Mouse (Mus musculus): ENCODE measurements at regions not wholly inside any gene's neighbourhood (a gene's known extent, or its start where the extent isn't known, plus 50 kb on each side); places are given as distances from the start of the nearest gene placed in this dataset.

DNA sequence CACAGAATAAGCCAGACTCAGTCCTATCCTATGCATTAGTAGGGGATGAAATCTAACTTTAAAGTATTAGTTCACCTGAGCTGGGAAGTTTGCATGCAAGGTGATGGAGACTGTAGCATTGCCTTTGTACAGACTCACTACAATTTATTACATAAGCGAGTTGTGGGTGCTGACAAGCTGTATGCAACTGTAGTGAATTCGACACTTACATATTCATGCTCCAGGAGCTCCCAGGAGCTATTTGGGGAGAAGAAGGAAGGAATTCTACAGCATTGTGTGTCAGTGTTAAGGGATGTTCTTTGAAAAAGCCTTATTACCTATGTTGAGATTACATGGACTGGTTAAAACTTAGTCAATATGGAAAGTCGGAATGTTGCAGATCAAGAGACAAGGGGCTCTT, 90.6 kb upstream of the Atxn1 start:
- TF ChIP-seq CTCF (IDR thresholded peaks at IDR 0.05; ENCODE audit: insufficient read depth, low read depth, low read length): no peak
- no peak for TF ChIP-seq POLR2A (IDR thresholded peaks at IDR 0.05; ENCODE audit: insufficient read depth, low read depth, low read length)
- Histone ChIP-seq H3K27ac (ENCODE audit: insufficient read depth, low read depth, low read length) (no peak overlapping the region), H3K4me3 (ENCODE audit: insufficient read depth, low read depth, low read length) (no peak overlapping the region), H3K4me1 (ENCODE audit: control insufficient read depth, insufficient read depth, low read length) (peaks cover 6% of the 10 kb centered on the region)
- WGBS: 92% methylated on average over 3 of the region's 3 CpGs

DNA sequence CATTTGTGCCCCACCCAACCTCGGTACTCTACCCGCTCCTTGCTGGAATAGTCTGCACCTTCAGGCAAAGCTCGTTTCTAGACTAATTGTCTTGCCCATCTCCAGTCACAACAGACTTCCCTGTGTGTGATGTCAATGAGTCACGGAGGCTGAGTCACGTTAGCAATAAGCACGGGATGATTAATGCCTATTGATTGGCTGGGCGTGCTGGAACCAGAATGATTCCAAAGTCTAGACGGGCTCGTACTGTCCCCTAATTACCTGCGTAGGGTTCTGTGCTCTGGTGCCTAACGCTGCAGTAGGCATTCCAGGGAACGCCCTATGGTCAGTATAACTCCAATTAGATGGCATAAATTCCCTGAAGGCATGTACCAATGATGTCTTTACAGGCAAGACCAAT, 78.8 kb upstream of the Atxn1 start:
- peaks cover 15% of the 10 kb centered on the region for H3K4me1 ChIP-seq (ENCODE audit: control insufficient read depth, insufficient read depth, low read length)
- 0 out of 2 replicates have a peak overlapping the region, but pooled peaks have one; percentile 0 for H3K4me3 ChIP-seq (ENCODE audit: insufficient read depth, low read depth, low read length)
- TF ChIP-seq CTCF (IDR thresholded peaks at IDR 0.05; ENCODE audit: insufficient read depth, low read depth, low read length) (no peak), POLR2A (IDR thresholded peaks at IDR 0.05; ENCODE audit: insufficient read depth, low read depth, low read length) (no peak)
- H3K27ac ChIP-seq (ENCODE audit: insufficient read depth, low read depth, low read length): no peak overlapping the region
- 43% methylated on average over 12 of the region's 12 CpGs for WGBS

DNA sequence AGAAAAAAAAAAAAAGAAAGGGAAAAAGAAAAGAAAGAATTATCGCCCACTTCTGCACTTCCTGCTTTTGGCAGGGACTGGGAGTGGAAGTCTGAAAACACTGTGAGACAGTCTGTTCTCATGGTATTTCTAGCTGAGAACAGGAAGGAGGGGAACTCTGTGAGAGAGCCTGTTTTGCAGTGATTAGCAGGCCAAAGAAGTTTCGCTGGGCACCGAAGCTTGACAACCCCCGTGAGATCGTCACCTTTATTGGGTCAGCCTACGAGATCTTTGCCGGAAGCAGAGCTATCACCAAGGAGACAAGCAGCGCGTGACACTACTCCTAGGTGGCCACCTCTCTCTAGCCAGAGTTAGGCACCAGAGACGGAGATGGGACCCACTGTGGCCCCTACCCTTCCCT, 78.2 kb upstream of the Atxn1 start:
- 33% methylated on average over 10 of the region's 10 CpGs for WGBS
- H3K27ac ChIP-seq (ENCODE audit: insufficient read depth, low read depth, low read length): no peak overlapping the region

DNA sequence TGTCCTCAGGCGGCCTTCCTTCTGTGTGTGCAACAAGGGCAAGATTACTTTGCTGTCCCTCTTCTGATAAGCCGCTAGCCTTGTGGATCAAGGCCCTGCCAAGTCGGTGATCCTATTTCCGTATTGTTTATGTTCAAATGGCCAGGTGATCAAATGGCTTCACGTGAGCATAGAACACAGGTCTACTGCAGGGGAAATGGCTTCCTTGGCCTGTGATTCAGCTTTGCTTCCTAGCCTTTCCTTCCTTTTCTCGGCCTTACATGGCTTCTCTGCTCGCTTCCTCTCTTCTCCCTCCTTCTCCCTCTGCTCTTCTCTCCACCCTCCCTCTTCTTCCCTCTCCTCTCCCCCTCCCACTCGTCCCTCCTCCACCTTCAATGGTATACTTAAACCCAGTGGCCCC, 77.4 kb upstream of the Atxn1 start:
- no peak overlapping the region for H3K4me3 ChIP-seq (ENCODE audit: insufficient read depth, low read depth, low read length)
- no peak for TF ChIP-seq CTCF (IDR thresholded peaks at IDR 0.05; ENCODE audit: insufficient read depth, low read depth, low read length)
- TF ChIP-seq POLR2A (IDR thresholded peaks at IDR 0.05; ENCODE audit: insufficient read depth, low read depth, low read length): no peak
- no peak overlapping the region for H3K27ac ChIP-seq (ENCODE audit: insufficient read depth, low read depth, low read length)
- WGBS: 73% methylated on average over 8 of the region's 8 CpGs
- peaks cover 18% of the 10 kb centered on the region for H3K4me1 ChIP-seq (ENCODE audit: control insufficient read depth, insufficient read depth, low read length)

More for the DNA sequence above, 78.2 kb upstream of the Atxn1 start:
- TF ChIP-seq POLR2A (IDR thresholded peaks at IDR 0.05; ENCODE audit: insufficient read depth, low read depth, low read length) (no peak), CTCF (IDR thresholded peaks at IDR 0.05; ENCODE audit: insufficient read depth, low read depth, low read length) (no peak)
- H3K4me3 ChIP-seq (ENCODE audit: insufficient read depth, low read depth, low read length): peak overlapping the region; percentile 0; the same call in 1 of the 2 replicates
- H3K4me1 ChIP-seq (ENCODE audit: control insufficient read depth, insufficient read depth, low read length): peaks cover 18% of the 10 kb centered on the region

DNA sequence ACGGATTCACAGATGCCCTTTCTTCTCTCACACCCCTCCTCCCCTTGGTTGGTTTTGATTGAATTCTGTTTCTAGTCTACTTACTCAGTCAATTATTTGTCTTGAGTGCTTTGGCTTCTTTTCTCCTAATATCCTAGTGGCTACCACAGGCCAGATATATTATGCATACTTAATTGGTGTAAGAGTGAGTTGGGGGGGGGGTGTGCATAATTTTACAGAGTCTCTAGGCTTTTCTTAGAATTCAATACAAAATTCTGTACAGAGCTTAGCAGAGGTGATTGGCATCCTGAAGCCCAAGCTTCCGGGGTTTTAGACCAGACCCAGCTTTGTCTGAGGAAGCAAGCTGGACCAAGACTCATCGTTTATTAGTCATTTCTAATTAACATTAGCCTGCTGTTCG, 76.7 kb upstream of the Atxn1 start:
- no peak for TF ChIP-seq CTCF (IDR thresholded peaks at IDR 0.05; ENCODE audit: insufficient read depth, low read depth, low read length)
- TF ChIP-seq POLR2A (IDR thresholded peaks at IDR 0.05; ENCODE audit: insufficient read depth, low read depth, low read length): no peak
- Histone ChIP-seq H3K27ac (ENCODE audit: insufficient read depth, low read depth, low read length) (no peak overlapping the region), H3K4me3 (ENCODE audit: insufficient read depth, low read depth, low read length) (no peak overlapping the region), H3K4me1 (ENCODE audit: control insufficient read depth, insufficient read depth, low read length) (peaks cover 18% of the 10 kb centered on the region)
- 54% methylated on average over 4 of the region's 4 CpGs for WGBS

DNA sequence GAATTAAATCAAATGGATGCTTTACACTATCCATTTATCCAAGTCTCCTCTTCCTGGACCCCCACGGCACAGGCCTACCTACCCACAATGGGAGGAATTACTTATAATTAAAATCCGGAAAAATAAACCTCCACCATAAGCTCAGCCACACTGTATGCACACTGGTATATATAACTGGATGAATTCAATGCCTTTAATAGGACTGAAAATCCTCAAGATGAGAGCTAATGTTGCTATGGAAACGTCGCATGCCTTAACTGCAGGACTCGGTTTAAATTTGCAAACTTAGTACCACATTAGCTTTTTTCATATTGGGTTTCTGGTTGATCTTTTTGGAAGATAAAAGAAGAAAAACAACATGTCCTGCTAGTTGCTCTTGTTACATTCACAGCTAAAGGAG, 75.3 kb upstream of the Atxn1 start:
- H3K27ac ChIP-seq (ENCODE audit: insufficient read depth, low read depth, low read length): no peak overlapping the region
- no peak for TF ChIP-seq POLR2A (IDR thresholded peaks at IDR 0.05; ENCODE audit: insufficient read depth, low read depth, low read length)
- WGBS: 53% methylated on average over 5 of the region's 5 CpGs
- no peak overlapping the region for H3K4me3 ChIP-seq (ENCODE audit: insufficient read depth, low read depth, low read length)
- H3K4me1 ChIP-seq (ENCODE audit: control insufficient read depth, insufficient read depth, low read length): peaks cover 18% of the 10 kb centered on the region

DNA sequence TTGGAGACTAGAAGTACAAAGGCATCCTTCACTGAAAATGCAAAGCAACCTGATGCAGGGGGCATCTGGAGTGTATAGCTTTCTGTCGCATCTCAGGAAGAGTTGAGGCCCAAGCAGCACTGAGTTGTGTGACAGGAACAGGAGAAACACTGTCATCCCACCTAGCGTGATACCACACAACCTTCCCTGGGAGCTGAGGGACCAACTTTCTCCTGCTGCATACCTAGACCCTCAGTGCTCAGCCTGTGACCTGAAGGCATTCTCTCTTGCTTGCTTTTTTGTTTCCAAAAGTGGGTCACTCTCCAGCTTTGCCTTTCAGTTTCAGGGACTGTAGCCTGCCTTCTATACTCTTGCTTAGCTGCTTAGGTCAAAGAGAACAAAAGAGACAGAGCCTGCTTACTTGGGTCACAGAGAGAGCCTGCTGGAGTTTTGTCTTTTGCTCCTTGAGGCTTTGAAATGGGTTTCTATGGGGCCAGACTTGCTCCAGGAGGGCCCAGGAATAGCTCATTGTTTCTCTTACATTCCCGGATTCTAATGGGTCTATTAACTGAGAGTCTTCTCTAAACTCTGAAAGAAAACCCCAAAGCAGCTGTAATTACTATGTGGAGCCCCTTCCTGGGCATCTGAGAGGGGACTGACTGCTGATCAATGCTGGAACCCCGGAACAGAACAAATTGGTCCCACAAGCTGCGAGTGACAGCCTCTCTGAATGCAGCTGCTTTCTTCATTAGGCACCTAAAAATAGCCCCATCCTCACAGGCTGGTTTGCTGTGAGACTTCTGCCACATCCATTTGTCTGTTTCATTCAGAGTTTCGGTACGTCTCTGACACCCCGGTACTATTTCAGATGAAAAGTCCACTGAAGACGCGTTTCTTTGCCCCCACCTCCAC, 73.9 kb upstream of the Atxn1 start:
- H3K27ac ChIP-seq (ENCODE audit: insufficient read depth, low read depth, low read length): peak overlapping the region; percentile 20; the same call in 1 of the 2 replicates
- TF ChIP-seq CTCF (IDR thresholded peaks at IDR 0.05; ENCODE audit: insufficient read depth, low read depth, low read length) (no peak), POLR2A (IDR thresholded peaks at IDR 0.05; ENCODE audit: insufficient read depth, low read depth, low read length) (no peak)
- H3K4me1 ChIP-seq (ENCODE audit: control insufficient read depth, insufficient read depth, low read length): peaks cover 18% of the 10 kb centered on the region
- no peak overlapping the region for H3K4me3 ChIP-seq (ENCODE audit: insufficient read depth, low read depth, low read length)
- WGBS: 34% methylated on average over 10 of the region's 10 CpGs

DNA sequence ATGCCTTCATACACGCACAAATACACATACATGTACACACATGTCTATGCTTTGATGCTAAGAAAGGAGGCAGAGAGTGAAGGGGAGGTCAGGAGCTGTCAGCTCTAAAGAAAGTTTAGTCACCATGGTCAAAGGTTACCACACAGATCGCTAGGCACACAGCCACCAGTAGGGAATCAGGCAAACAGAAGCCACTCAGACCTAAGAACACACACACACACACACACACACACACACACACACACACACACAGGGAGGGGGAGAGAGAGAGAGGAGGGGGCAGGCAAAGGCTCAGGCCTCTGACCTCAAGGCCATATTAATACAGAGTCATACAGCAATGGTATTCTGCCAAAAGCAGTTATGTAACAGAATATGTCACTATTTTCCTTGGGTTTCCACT, 67.5 kb upstream of the Atxn1 start:
- Histone ChIP-seq H3K27ac (ENCODE audit: insufficient read depth, low read depth, low read length) (no peak overlapping the region), H3K4me3 (ENCODE audit: insufficient read depth, low read depth, low read length) (no peak overlapping the region), H3K4me1 (ENCODE audit: control insufficient read depth, insufficient read depth, low read length) (no peaks in the 10 kb centered on the region)
- 90% methylated on average over 2 of the region's 2 CpGs for WGBS
- no peak for TF ChIP-seq CTCF (IDR thresholded peaks at IDR 0.05; ENCODE audit: insufficient read depth, low read depth, low read length)
- no peak for TF ChIP-seq POLR2A (IDR thresholded peaks at IDR 0.05; ENCODE audit: insufficient read depth, low read depth, low read length)

DNA sequence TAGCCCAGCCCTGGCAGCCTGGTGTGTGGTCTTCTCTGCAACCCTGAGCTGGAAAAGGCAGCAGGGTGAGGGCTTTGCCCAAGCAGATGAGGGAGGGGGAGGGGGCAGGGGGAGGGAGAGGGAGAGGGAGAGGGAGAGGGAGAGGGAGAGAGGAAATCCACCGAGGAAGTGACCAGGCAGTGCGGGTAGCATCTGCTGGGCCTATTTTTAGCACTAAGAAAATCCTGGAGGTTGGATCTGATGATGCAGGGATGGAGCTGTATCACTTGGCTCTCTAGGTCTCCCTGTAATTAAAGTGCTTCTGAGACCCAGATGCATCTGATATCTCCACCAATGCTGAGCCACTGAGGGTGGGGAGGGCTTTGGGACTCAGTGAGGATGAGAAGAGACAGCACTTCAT, 61.2 kb upstream of the Atxn1 start:
- peaks cover 9% of the 10 kb centered on the region for H3K4me1 ChIP-seq (ENCODE audit: control insufficient read depth, insufficient read depth, low read length)
- H3K4me3 ChIP-seq (ENCODE audit: insufficient read depth, low read depth, low read length): no peak overlapping the region
- TF ChIP-seq CTCF (IDR thresholded peaks at IDR 0.05; ENCODE audit: insufficient read depth, low read depth, low read length) (no peak), POLR2A (IDR thresholded peaks at IDR 0.05; ENCODE audit: insufficient read depth, low read depth, low read length) (no peak)
- no peak overlapping the region for H3K27ac ChIP-seq (ENCODE audit: insufficient read depth, low read depth, low read length)
- WGBS: 0% methylated on average over 2 of the region's 2 CpGs
